Mouse (Mus musculus): Measurements from ENCODE around the gene Cox15. TPM values are rescaled to one million over a fixed set of nuclear protein-coding genes. Genes with fewer than 3 reads are reported as not detected.

Cox15 gene
- polyA plus RNA-seq, 1 experiment, result 34.1 TPM

GRCm38 (mm10) chr19:43738409-43738808 is 14.4 kb downstream of the Cox15 start:
- Histone ChIP-seq H3K4me1 (ENCODE audit: control insufficient read depth, insufficient read depth, insufficient read length, low read length) (no peaks in the 10 kb centered on the region), H3K4me3 (ENCODE audit: insufficient read depth, low read depth, low read length) (no peak overlapping the region), H3K27ac (replicated peaks; ENCODE audit: low read depth, low read length) (no peak overlapping the region)

- Histone ChIP-seq H3K4me3 (ENCODE audit: insufficient read depth, low read depth, low read length) (no peak overlapping the region), H3K27ac (replicated peaks; ENCODE audit: low read depth, low read length) (no peak overlapping the region), H3K4me1 (ENCODE audit: control insufficient read depth, insufficient read depth, insufficient read length, low read length) (no peaks in the 10 kb centered on the region)
Measured at GRCm38 (mm10) chr19:43731157-43731556, 21.6 kb downstream of the Cox15 start.

GRCm38 (mm10) chr19:43730037-43730428 is 22.8 kb downstream of the Cox15 start:
- H3K27ac ChIP-seq (replicated peaks; ENCODE audit: low read depth, low read length), result no peak overlapping the region

GRCm38 (mm10) chr19:43729296-43730036 is 23.3 kb downstream of the Cox15 start:
- peak overlapping the region; percentile 38; the same call in 1 of the 2 replicates for H3K4me3 ChIP-seq (ENCODE audit: insufficient read depth, low read depth, low read length)
- no peak overlapping the region for H3K27ac ChIP-seq (replicated peaks; ENCODE audit: low read depth, low read length)
- no peaks in the 10 kb centered on the region for H3K4me1 ChIP-seq (ENCODE audit: control insufficient read depth, insufficient read depth, insufficient read length, low read length)

More at GRCm38 (mm10) chr19:43730037-43730428, 22.8 kb downstream of the Cox15 start:
- 0 out of 2 replicates have a peak overlapping the region, but pooled peaks have one; percentile 38 for H3K4me3 ChIP-seq (ENCODE audit: insufficient read depth, low read depth, low read length)
- no peaks in the 10 kb centered on the region for H3K4me1 ChIP-seq (ENCODE audit: control insufficient read depth, insufficient read depth, insufficient read length, low read length)

GRCm38 (mm10) chr19:43726510-43727146 is 26.2 kb downstream of the Cox15 start:
- H3K4me1 ChIP-seq (ENCODE audit: control insufficient read depth, insufficient read depth, insufficient read length, low read length), result peaks cover 4% of the 10 kb centered on the region; the same call in 1 of the 2 replicates
- no peak overlapping the region for H3K4me3 ChIP-seq (ENCODE audit: insufficient read depth, low read depth, low read length)

GRCm38 (mm10) chr19:43724821-43725220 is 28.0 kb downstream of the Cox15 start:
- Histone ChIP-seq H3K4me1 (ENCODE audit: control insufficient read depth, insufficient read depth, insufficient read length, low read length) (peaks cover 4% of the 10 kb centered on the region; the same call in 1 of the 2 replicates), H3K4me3 (ENCODE audit: insufficient read depth, low read depth, low read length) (no peak overlapping the region)

More at GRCm38 (mm10) chr19:43726510-43727146, 26.2 kb downstream of the Cox15 start:
- no peak overlapping the region for H3K27ac ChIP-seq (replicated peaks; ENCODE audit: low read depth, low read length)

GRCm38 (mm10) chr19:43724194-43724593 is 28.6 kb downstream of the Cox15 start:
- no peak overlapping the region for H3K4me3 ChIP-seq (ENCODE audit: insufficient read depth, low read depth, low read length)
- H3K27ac ChIP-seq (replicated peaks; ENCODE audit: low read depth, low read length), result no peak overlapping the region
- H3K4me1 ChIP-seq (ENCODE audit: control insufficient read depth, insufficient read depth, insufficient read length, low read length), result peaks cover 4% of the 10 kb centered on the region; the same call in 1 of the 2 replicates

More at GRCm38 (mm10) chr19:43724821-43725220, 28.0 kb downstream of the Cox15 start:
- H3K27ac ChIP-seq (replicated peaks; ENCODE audit: low read depth, low read length), result no peak overlapping the region

GRCm38 (mm10) chr19:43723501-43723900 is 29.3 kb downstream of the Cox15 start:
- H3K27ac ChIP-seq (replicated peaks; ENCODE audit: low read depth, low read length), result no peak overlapping the region
- H3K4me3 ChIP-seq (ENCODE audit: insufficient read depth, low read depth, low read length), result no peak overlapping the region
- peaks cover 4% of the 10 kb centered on the region; the same call in 1 of the 2 replicates for H3K4me1 ChIP-seq (ENCODE audit: control insufficient read depth, insufficient read depth, insufficient read length, low read length)

- H3K4me1 ChIP-seq (ENCODE audit: control insufficient read depth, insufficient read depth, insufficient read length, low read length), result peaks cover 4% of the 10 kb centered on the region; the same call in 1 of the 2 replicates
- no peak overlapping the region for H3K4me3 ChIP-seq (ENCODE audit: insufficient read depth, low read depth, low read length)
- no peak overlapping the region for H3K27ac ChIP-seq (replicated peaks; ENCODE audit: low read depth, low read length)
Measured at GRCm38 (mm10) chr19:43722891-43723290, 29.9 kb downstream of the Cox15 start.

GRCm38 (mm10) chr19:43720061-43720460 is 32.7 kb downstream of the Cox15 start:
- H3K4me3 ChIP-seq (ENCODE audit: insufficient read depth, low read depth, low read length), result no peak overlapping the region
- H3K4me1 ChIP-seq (ENCODE audit: control insufficient read depth, insufficient read depth, insufficient read length, low read length), result peaks cover 4% of the 10 kb centered on the region; the same call in 1 of the 2 replicates
- no peak overlapping the region for H3K27ac ChIP-seq (replicated peaks; ENCODE audit: low read depth, low read length)

GRCm38 (mm10) chr19:43711971-43712370 is 40.8 kb downstream of the Cox15 start:
- H3K4me1 ChIP-seq (ENCODE audit: control insufficient read depth, insufficient read depth, insufficient read length, low read length), result no peaks in the 10 kb centered on the region
- no peak overlapping the region for H3K27ac ChIP-seq (replicated peaks; ENCODE audit: low read depth, low read length)
- H3K4me3 ChIP-seq (ENCODE audit: insufficient read depth, low read depth, low read length), result no peak overlapping the region

- peak overlapping the region; percentile 50; the same call in 1 of the 2 replicates for H3K27ac ChIP-seq (replicated peaks; ENCODE audit: low read depth, low read length)
- H3K4me3 ChIP-seq (ENCODE audit: insufficient read depth, low read depth, low read length), result no peak overlapping the region
Measured at GRCm38 (mm10) chr19:43711159-43711916, 41.5 kb downstream of the Cox15 start.

GRCm38 (mm10) chr19:43709317-43709716 is 43.5 kb downstream of the Cox15 start:
- no peak overlapping the region for H3K4me3 ChIP-seq (ENCODE audit: insufficient read depth, low read depth, low read length)
- H3K4me1 ChIP-seq (ENCODE audit: control insufficient read depth, insufficient read depth, insufficient read length, low read length), result no peaks in the 10 kb centered on the region
- 0 out of 2 replicates have a peak overlapping the region, but pooled peaks have one; percentile 24 for H3K27ac ChIP-seq (replicated peaks; ENCODE audit: low read depth, low read length)

More at GRCm38 (mm10) chr19:43711159-43711916, 41.5 kb downstream of the Cox15 start:
- H3K4me1 ChIP-seq (ENCODE audit: control insufficient read depth, insufficient read depth, insufficient read length, low read length), result no peaks in the 10 kb centered on the region

GRCm38 (mm10) chr19:43708206-43708605 is 44.6 kb downstream of the Cox15 start:
- Histone ChIP-seq H3K4me3 (ENCODE audit: insufficient read depth, low read depth, low read length) (no peak overlapping the region), H3K4me1 (ENCODE audit: control insufficient read depth, insufficient read depth, insufficient read length, low read length) (no peaks in the 10 kb centered on the region), H3K27ac (replicated peaks; ENCODE audit: low read depth, low read length) (no peak overlapping the region)

Measured in brown adipose tissue, adult 24 weeks (tissue).